In genomic region chr6:122601615-122602014, GRCm38 (mm10) we compare ENCODE assay signal across 8 mouse cellular contexts. TPM values are rescaled to one million over a fixed set of nuclear protein-coding genes. Genes with fewer than 3 reads are reported as not detected.
DNase-seq lines count a peak whose midpoint lies in the region; ATAC-seq and TF ChIP-seq lines count a peak whose summit lies in the region.

No protein-coding gene starts in this region.

- no peaks in the 10 kb centered on the region for H3K36me3 ChIP-seq in heart, embryonic 14.5 days (ENCODE audit: control insufficient read depth, insufficient read depth, low read length)
- peaks cover 37% of the 10 kb centered on the region for H3K36me3 ChIP-seq in E14TG2a.4 (ENCODE audit: insufficient read depth, low read length)
- H3K36me3 ChIP-seq in forebrain, embryonic 13.5 days (ENCODE audit: poor library complexity, severe bottlenecking) = no peaks in the 10 kb centered on the region
- H3K36me3 ChIP-seq in liver, embryonic 16.5 days (ENCODE audit: control insufficient read depth, insufficient read depth) = no peaks in the 10 kb centered on the region

- DNase-seq in heart, adult 9 months (ENCODE audit: low spot score in 2 of 2) = no peak
- no peak for DNase-seq in ovary, postnatal 14 days (ENCODE audit: low spot score)
- no peak for DNase-seq in urinary bladder, postnatal 14 days (ENCODE audit: low spot score)
- DNase-seq in yolk sac, embryonic 10.5 days (ENCODE audit: low spot score) = no peak

- no peak for ATAC-seq in heart, embryonic 14.5 days (ENCODE audit: insufficient number of reproducible peaks, insufficient read depth, low FRiP score, low read depth)
- no peak for ATAC-seq in forebrain, embryonic 13.5 days
- ATAC-seq in liver, embryonic 16.5 days (ENCODE audit: low read depth) = no peak

- H3K9me3 ChIP-seq in heart, embryonic 14.5 days (ENCODE audit: control insufficient read depth, low read length) = no peaks in the 10 kb centered on the region
- H3K9me3 ChIP-seq in E14TG2a.4 (ENCODE audit: low read length) = no peaks in the 10 kb centered on the region
- H3K9me3 ChIP-seq in forebrain, embryonic 13.5 days (replicated peaks) = no peaks in the 10 kb centered on the region
- H3K9me3 ChIP-seq in liver, embryonic 16.5 days (replicated peaks; ENCODE audit: control insufficient read depth, low read length) = no peaks in the 10 kb centered on the region

- H3K27me3 ChIP-seq in heart, embryonic 14.5 days (ENCODE audit: control insufficient read depth, insufficient read depth, low read length) = no peaks in the 10 kb centered on the region
- no peaks in the 10 kb centered on the region for H3K27me3 ChIP-seq in E14TG2a.4 (ENCODE audit: insufficient read depth, low read length)
- no peaks in the 10 kb centered on the region for H3K27me3 ChIP-seq in forebrain, embryonic 13.5 days
- no peaks in the 10 kb centered on the region for H3K27me3 ChIP-seq in liver, embryonic 16.5 days (ENCODE audit: control insufficient read depth, insufficient read depth, low read depth, low read length)

- peak overlapping the region in 1 of 2 experiments; percentile 57; a peak in 2 of 4 replicates for H3K4me3 ChIP-seq in heart, embryonic 14.5 days (ENCODE audit: control insufficient read depth in 1 of 2, insufficient read depth in 1 of 2, low read depth in 1 of 2, low read length in 2 of 2)
- peak overlapping the region; percentile 59; the same call in 1 of the 2 replicates for H3K4me3 ChIP-seq in E14TG2a.4 (replicated peaks; ENCODE audit: low read length)
- H3K4me3 ChIP-seq in forebrain, embryonic 13.5 days = peak overlapping the region; percentile 41; the same call in 1 of the 2 replicates
- peak overlapping the region; percentile 71 for H3K4me3 ChIP-seq in liver, embryonic 16.5 days (ENCODE audit: low read depth, low read length)

- H3K9ac ChIP-seq in heart, embryonic 14.5 days (ENCODE audit: low read length) = peak overlapping the region; percentile 75; the same call in 1 of the 2 replicates
- no peak overlapping the region for H3K9ac ChIP-seq in forebrain, embryonic 13.5 days
- H3K9ac ChIP-seq in liver, embryonic 16.5 days (ENCODE audit: low read depth, low read length) = peak overlapping the region; percentile 69

- 80% methylated on average over 3 of the region's 3 CpGs for WGBS in heart, embryonic 14.5 days
- WGBS in forebrain, embryonic 13.5 days = 88% methylated on average over 3 of the region's 3 CpGs
- WGBS in liver, embryonic 16.5 days (ENCODE audit: insufficient replicate concordance) = 50% methylated on average over 3 of the region's 3 CpGs

- no peaks in the 10 kb centered on the region for H3K4me1 ChIP-seq in heart, embryonic 14.5 days (ENCODE audit: control insufficient read depth in 2 of 2, insufficient read depth in 2 of 2, low read length in 2 of 2)
- peaks cover 42% of the 10 kb centered on the region for H3K4me1 ChIP-seq in E14TG2a.4 (replicated peaks; ENCODE audit: low read depth, low read length)
- H3K4me1 ChIP-seq in forebrain, embryonic 13.5 days = peaks cover 13% of the 10 kb centered on the region
- no peaks in the 10 kb centered on the region for H3K4me1 ChIP-seq in liver, embryonic 16.5 days (ENCODE audit: control insufficient read depth, low read depth, low read length)

- TF ChIP-seq CTCF in E14TG2a.4 (conservative IDR thresholded peaks at IDR 0.05; ENCODE audit: low read length) = no peak

- H3K4me2 ChIP-seq in heart, embryonic 14.5 days (ENCODE audit: low read length) = peak overlapping the region; percentile 79
- peak overlapping the region; percentile 61 for H3K4me2 ChIP-seq in forebrain, embryonic 13.5 days
- peak overlapping the region; percentile 52 for H3K4me2 ChIP-seq in liver, embryonic 16.5 days (ENCODE audit: low read depth, low read length)

- no peak overlapping the region for H3K27ac ChIP-seq in heart, embryonic 14.5 days (replicated peaks in 1 of 2; ENCODE audit: control insufficient read depth in 1 of 2, insufficient read depth in 1 of 2, low read depth in 2 of 2, low read length in 2 of 2)
- H3K27ac ChIP-seq in forebrain, embryonic 13.5 days = no peak overlapping the region
- peak overlapping the region; percentile 78 for H3K27ac ChIP-seq in liver, embryonic 16.5 days (ENCODE audit: low read length)

RNA-seq across cellular contexts. Expression of gene Apobec1, which starts 0.6 kb away (rescaled TPM):
- 4.9 and 6.0 TPM in 2 replicates for polyA plus RNA-seq in heart, embryonic 14.5 days (2014; fragmentation: Nextera tagmentation; extraction: Ambion mirVana)
- polyA plus RNA-seq in forebrain, embryonic 13.5 days (2015; fragmentation: Nextera tagmentation; extraction: Ambion mirVana) = 2.9 and 3.8 TPM in 2 replicates
- polyA plus RNA-seq in liver, embryonic 16.5 days (2015; fragmentation: Nextera tagmentation; extraction: Ambion mirVana) = 5.7 and 6.2 TPM in 2 replicates

RNA-seq across cellular contexts. Expression of gene Gdf3, which starts 8.3 kb away (rescaled TPM):
- 0.18 and 0.46 TPM in 2 replicates for polyA plus RNA-seq in heart, embryonic 14.5 days (2014; fragmentation: Nextera tagmentation; extraction: Ambion mirVana)
- polyA plus RNA-seq in forebrain, embryonic 13.5 days (2015; fragmentation: Nextera tagmentation; extraction: Ambion mirVana) = not detected in 2 replicates
- polyA plus RNA-seq in liver, embryonic 16.5 days (2015; fragmentation: Nextera tagmentation; extraction: Ambion mirVana) = 0.97 and 0.98 TPM in 2 replicates

RNA-seq across cellular contexts. Expression of gene Dppa3, which starts 24.6 kb away (rescaled TPM):
- polyA plus RNA-seq in heart, embryonic 14.5 days (2014; fragmentation: Nextera tagmentation; extraction: Ambion mirVana) = 0.42 TPM in 1 of 2 replicates, not detected in the other
- polyA plus RNA-seq in forebrain, embryonic 13.5 days (2015; fragmentation: Nextera tagmentation; extraction: Ambion mirVana) = not detected in 2 replicates
- polyA plus RNA-seq in liver, embryonic 16.5 days (2015; fragmentation: Nextera tagmentation; extraction: Ambion mirVana) = not detected in 2 replicates

RNA-seq across cellular contexts. Expression of gene Aicda, which starts 48.0 kb away (rescaled TPM):
- polyA plus RNA-seq in heart, embryonic 14.5 days (2014; fragmentation: Nextera tagmentation; extraction: Ambion mirVana) = not detected in 2 replicates
- 0.12 and 0.21 TPM in 2 replicates for polyA plus RNA-seq in forebrain, embryonic 13.5 days (2015; fragmentation: Nextera tagmentation; extraction: Ambion mirVana)
- not detected in 2 replicates for polyA plus RNA-seq in liver, embryonic 16.5 days (2015; fragmentation: Nextera tagmentation; extraction: Ambion mirVana)
